Mouse (Mus musculus) forebrain, embryonic 15.5 days (tissue): ENCODE results near the gene Chid1. TPM values are rescaled to one million over a fixed set of nuclear protein-coding genes. Genes with fewer than 3 reads are reported as not detected.

Source experiments
- ATAC-seq: fragments of 200-750 bp; cut with Nextera tagmentation; replicated peaks from 2 replicates; pipeline ENCODE4 v1.8.0; 2017; ENCODE audit warnings: mild to moderate bottlenecking, moderate TSS enrichment, moderate library complexity
- H3K27ac ChIP-seq: fragments of 300-500 bp; sonication (generic); replicated peaks from 2 replicates; pipeline ENCODE4 v1.5.1; 2015; ENCODE audit warnings: mild to moderate bottlenecking, inconsistent platforms
- H3K27me3 ChIP-seq: fragments of 300-500 bp; sonication (generic); 2 replicates; pipeline ENCODE4 v1.6.1; 2015; ENCODE audit warnings: inconsistent platforms
- H3K36me3 ChIP-seq: fragments of 300-500 bp; sonication (generic); 2 replicates; pipeline ENCODE4 v1.6.1; 2015; ENCODE audit warnings: mild to moderate bottlenecking, inconsistent platforms
- H3K4me1 ChIP-seq: fragments of 300-500 bp; sonication (generic); 2 replicates; pipeline ENCODE4 v1.6.1; 2015; ENCODE audit warnings: inconsistent platforms
- H3K4me2 ChIP-seq: fragments of 300-500 bp; sonication (generic); replicated peaks from 2 replicates; pipeline ENCODE4 v1.6.1; 2015; ENCODE audit warnings: mild to moderate bottlenecking, inconsistent platforms
- H3K4me3 ChIP-seq: fragments of 300-500 bp; sonication (generic); 2 replicates; pipeline ENCODE4 v1.5.1; 2015; ENCODE audit warnings: mild to moderate bottlenecking, inconsistent platforms
- H3K9ac ChIP-seq: fragments of 300-500 bp; sonication (generic); replicated peaks from 2 replicates; pipeline ENCODE4 v1.6.1; 2015; ENCODE audit warnings: mild to moderate bottlenecking, inconsistent platforms
- H3K9me3 ChIP-seq: fragments of 300-500 bp; sonication (generic); 2 replicates; pipeline ENCODE4 v1.6.1; 2016; ENCODE audit warnings: inconsistent platforms
- WGBS: fragments of 180-500 bp; shearing (Covaris S2); methylation state at CpG from one replicate; pipeline ENCODE4 v1.1.7; 2015; ENCODE audit warnings: mixed read lengths; 5-methylcytosine and 5-hydroxymethylcytosine counted together
- polyA plus RNA-seq: library from polyadenylated mRNA; unstranded; fragments of >200 nt; fragmentation: Nextera tagmentation; extraction: Ambion mirVana; gene quantifications from 2 replicates; pipeline ENCODE4 v1.2.1, GENCODE M21; 2015

Gene Chid1
- polyA plus RNA-seq, 1 experiment from 2014 or later, result 33.7 TPM

GRCm38 (mm10) chr7:141549432-141550061 lies 9.9 kb upstream of the Chid1 start:
- Histone ChIP-seq H3K9me3 (no peaks in the 10 kb centered on the region), H3K9ac (no peak overlapping the region), H3K4me3 (no peak overlapping the region), H3K4me2 (no peak overlapping the region), H3K27me3 (no peaks in the 10 kb centered on the region), H3K4me1 (no peaks in the 10 kb centered on the region), H3K36me3 (no peaks in the 10 kb centered on the region), H3K27ac (no peak overlapping the region)
- 87% methylated on average over 3 of the region's 3 CpGs for WGBS
- no peak for ATAC-seq

DNA sequence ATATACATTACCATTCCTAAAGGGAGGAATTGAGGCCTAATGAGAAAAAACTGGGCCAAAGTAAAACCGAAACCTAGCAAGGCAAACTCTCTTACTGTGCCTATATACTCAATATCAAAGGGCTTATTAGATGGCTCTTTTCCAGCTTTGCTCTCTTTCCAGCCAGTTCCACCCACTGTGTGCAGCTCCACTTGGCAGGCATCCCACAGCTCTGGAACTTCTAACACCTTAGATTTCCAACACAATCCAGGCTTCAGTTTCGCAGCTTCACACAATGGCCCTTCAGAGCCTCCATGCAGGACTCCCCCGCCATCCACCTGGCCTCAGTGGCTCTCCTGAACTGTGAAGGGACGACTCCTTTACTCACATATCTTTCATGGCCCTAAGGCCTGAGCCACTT lies 5.0 kb upstream of the Chid1 start:
- Histone ChIP-seq H3K9me3 (no peaks in the 10 kb centered on the region), H3K36me3 (no peaks in the 10 kb centered on the region), H3K27me3 (no peaks in the 10 kb centered on the region), H3K4me2 (no peak overlapping the region), H3K27ac (no peak overlapping the region), H3K9ac (no peak overlapping the region), H3K4me1 (peaks cover 10% of the 10 kb centered on the region), H3K4me3 (no peak overlapping the region)
- ATAC-seq, result no peak
- WGBS, result 57% methylated on average over 4 of the region's 4 CpGs

DNA sequence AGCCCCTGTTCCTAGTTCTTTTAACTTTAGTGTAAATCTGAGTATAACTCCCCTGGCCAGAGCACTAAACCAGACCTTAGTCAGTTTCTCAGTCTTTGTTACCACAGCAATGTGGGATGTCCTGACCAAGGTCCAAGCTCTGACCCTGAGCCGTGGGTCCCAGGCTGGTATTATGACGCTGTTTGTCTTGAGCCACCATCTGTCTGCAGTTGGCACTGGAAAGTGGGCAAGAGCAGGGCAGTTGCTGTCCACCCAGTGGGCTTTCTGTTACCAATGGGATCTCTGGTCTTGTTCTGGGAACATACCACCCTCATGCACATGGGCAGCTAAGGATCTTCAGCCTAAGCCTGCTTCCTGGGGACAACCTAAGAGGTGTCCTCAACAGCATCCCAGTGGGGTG lies 2.9 kb upstream of the Chid1 start:
- no peak for ATAC-seq
- Histone ChIP-seq H3K4me2 (no peak overlapping the region), H3K9me3 (no peaks in the 10 kb centered on the region), H3K4me3 (no peak overlapping the region), H3K27ac (no peak overlapping the region), H3K4me1 (peaks cover 22% of the 10 kb centered on the region), H3K36me3 (no peaks in the 10 kb centered on the region), H3K27me3 (no peaks in the 10 kb centered on the region), H3K9ac (no peak overlapping the region)
- WGBS, result 88% methylated on average over 2 of the region's 2 CpGs

DNA sequence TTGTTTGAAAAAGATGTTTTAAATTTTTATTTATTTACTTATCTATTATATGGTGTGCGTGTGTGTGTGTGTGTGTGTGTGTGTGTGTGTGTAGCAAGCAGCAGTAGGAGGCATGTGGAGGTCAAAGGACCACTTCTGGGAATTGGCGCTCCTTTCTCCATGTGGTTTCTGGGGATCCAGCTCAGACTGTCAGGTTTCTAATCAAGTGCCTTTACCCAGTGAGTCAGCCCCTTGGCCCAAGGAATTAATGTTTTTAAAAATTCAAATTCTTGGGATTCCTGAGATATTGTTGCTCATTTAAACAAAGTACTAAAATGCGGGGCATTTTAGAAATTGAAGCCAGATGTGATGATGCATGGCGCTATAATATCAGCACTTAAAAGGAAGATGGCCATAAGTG lies 2.0 kb upstream of the Chid1 start:
- WGBS, result 88% methylated on average over 4 of the region's 4 CpGs
- Histone ChIP-seq H3K36me3 (no peaks in the 10 kb centered on the region), H3K4me1 (peaks cover 22% of the 10 kb centered on the region), H3K9me3 (no peaks in the 10 kb centered on the region), H3K27ac (no peak overlapping the region), H3K27me3 (no peaks in the 10 kb centered on the region), H3K4me2 (no peak overlapping the region), H3K4me3 (no peak overlapping the region), H3K9ac (no peak overlapping the region)
- ATAC-seq, result no peak

DNA sequence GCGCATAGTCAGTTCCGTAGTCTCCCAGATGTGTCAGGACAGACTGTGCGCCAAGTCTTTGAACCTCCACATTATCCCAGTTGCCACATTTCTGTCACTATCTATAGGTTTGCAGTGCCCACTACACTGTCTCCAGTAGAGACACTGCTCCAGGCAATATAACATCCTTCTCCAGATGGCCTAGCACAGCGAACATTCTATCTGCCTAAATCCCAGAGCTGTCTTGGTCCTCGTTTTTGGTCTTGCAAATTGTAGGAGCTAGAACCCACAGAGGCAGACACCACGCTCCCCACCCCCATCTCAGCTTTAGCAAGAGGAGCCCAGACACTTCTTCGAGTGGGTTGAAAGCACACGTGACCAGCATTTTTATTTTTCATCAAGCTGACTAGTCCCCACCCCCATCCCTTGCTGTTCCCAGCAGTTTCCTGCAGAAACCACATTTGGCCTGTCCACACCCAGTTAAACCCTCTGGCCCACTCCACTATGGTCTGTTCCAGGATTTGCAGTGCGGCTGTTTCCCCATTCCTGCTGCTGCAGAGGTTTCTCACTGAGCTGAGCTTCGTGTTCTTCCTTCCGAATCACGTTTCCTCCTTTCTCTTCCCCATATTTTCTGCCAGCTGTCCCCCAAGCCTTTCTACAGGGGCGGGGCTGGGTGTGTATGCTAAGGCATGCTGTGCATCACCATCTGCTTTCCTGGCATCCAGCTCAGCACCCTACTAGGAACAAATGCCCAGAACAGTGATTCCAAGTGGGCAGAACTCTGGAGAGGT lies 840 bp upstream of the Chid1 start:
- Histone ChIP-seq H3K27me3 (no peaks in the 10 kb centered on the region), H3K4me3 (peak overlapping the region; percentile 67), H3K9me3 (no peaks in the 10 kb centered on the region), H3K27ac (peak overlapping the region; percentile 73), H3K9ac (peak overlapping the region; percentile 44), H3K4me2 (peak overlapping the region; percentile 78), H3K36me3 (no peaks in the 10 kb centered on the region), H3K4me1 (peaks cover 22% of the 10 kb centered on the region)
- peak; percentile 48 for ATAC-seq
- WGBS, result 53% methylated on average over 13 of the region's 13 CpGs

GRCm38 (mm10) chr7:141538852-141539555 lies 653 bp downstream of the Chid1 start:
- peak overlapping the region; percentile 67 for H3K9ac ChIP-seq
- H3K27me3 ChIP-seq, result no peaks in the 10 kb centered on the region
- H3K27ac ChIP-seq, result peak overlapping the region; percentile 73
- H3K9me3 ChIP-seq, result no peaks in the 10 kb centered on the region
- peak overlapping the region; percentile 78 for H3K4me2 ChIP-seq
- no peaks in the 10 kb centered on the region for H3K36me3 ChIP-seq
- no peak; the same call in none of the 2 replicates for ATAC-seq
- H3K4me3 ChIP-seq, result peak overlapping the region; percentile 67
- WGBS, result 17% methylated on average over 18 of the region's 18 CpGs
- H3K4me1 ChIP-seq, result peaks cover 22% of the 10 kb centered on the region

DNA sequence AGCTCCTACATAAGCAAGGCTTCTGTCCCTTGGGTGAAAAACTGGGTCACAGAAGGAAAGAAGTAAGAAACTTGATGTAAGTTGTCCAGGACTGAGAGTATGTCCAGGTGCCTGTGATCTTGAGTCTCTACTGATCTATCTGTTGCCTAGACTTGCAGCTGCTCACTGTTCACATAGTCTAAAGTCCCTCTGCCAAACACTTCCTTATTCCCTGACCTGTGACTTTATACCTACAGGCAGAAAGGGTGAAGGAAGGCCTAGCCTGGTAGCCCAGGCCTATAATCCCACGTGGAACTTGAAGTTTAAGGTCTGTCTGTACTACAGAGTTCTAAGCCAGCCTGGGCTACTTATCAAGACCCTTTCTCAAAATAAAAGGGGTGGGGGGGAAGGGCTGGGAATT lies 4.1 kb downstream of the Chid1 start:
- 73% methylated on average over 1 of the region's 1 CpGs for WGBS
- peaks cover 19% of the 10 kb centered on the region for H3K4me1 ChIP-seq
- H3K4me2 ChIP-seq, result no peak overlapping the region
- no peak overlapping the region for H3K4me3 ChIP-seq
- no peaks in the 10 kb centered on the region for H3K27me3 ChIP-seq
- no peaks in the 10 kb centered on the region for H3K9me3 ChIP-seq
- H3K9ac ChIP-seq, result no peak overlapping the region
- ATAC-seq, result no peak
- no peak overlapping the region for H3K27ac ChIP-seq
- H3K36me3 ChIP-seq, result peaks cover 3% of the 10 kb centered on the region; the same call in 1 of the 2 replicates

DNA sequence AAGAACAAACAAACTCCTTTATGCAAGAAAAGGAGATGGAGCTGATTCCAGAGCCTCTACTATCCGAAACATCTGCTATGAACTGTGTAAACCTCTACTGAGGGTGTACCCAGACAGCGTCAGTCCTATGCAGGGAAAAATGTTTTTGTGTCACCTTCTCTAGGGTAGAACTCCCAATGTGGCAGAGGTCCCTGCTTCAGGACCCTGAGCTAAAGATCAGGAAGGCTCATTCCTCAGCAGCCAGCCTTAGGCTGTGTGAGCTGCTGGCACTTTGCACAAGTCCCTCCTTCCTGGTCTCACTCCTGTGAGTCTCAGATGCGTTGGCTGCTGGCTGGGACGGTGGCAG lies 14.1 kb downstream of the Chid1 start:
- peak; percentile 35; the same call in 1 of the 2 replicates for ATAC-seq
- no peak overlapping the region for H3K9ac ChIP-seq
- H3K27ac ChIP-seq, result 0 out of 2 replicates have a peak overlapping the region, but pooled peaks have one; percentile 31
- H3K36me3 ChIP-seq, result peaks cover 18% of the 10 kb centered on the region
- WGBS, result 88% methylated on average over 4 of the region's 4 CpGs
- no peaks in the 10 kb centered on the region for H3K27me3 ChIP-seq
- 0 out of 2 replicates have a peak, but pooled peaks cover 3% of the 10 kb centered on the region for H3K4me1 ChIP-seq
- H3K9me3 ChIP-seq, result no peaks in the 10 kb centered on the region
- no peak overlapping the region for H3K4me2 ChIP-seq
- no peak overlapping the region for H3K4me3 ChIP-seq

DNA sequence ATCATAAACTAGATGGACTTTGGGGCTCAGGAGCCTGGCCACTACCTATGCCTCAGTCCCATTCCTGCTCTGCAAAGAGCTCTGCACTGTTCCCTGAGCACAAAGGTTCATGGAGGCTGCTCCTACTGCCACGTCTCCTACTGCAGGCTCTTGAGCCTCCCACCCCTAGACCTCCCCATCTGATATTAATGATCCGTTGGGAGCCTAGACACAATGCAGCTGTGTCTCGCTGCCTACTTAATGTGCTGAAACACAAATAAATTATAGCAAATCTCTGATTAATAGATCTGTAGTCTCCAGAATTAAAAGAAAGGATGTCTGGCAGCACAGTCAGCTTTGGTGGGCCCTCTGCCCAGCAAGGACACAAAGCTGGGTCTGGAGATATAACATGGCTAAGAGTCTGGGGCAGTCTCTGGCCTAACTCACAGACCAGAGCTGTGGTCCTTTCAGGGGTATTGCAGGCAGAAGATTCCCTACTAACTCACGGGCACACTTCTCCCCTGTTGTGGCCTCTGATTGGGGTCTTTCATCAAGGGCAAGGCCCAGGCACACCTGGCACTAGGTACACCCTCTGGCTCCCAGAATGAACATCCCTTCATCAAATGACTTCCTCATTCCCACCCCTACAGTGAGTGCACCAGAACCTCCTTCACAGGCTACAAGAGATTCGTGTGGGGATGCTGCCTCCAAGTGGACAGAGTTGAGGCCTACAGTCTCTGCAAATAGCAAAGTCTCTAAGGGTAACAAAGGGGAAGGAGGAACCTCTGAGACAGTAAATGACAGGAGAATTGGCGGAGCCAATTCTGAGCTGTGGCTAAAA lies 14.7 kb downstream of the Chid1 start:
- 0 out of 2 replicates have a peak, but pooled peaks cover 3% of the 10 kb centered on the region for H3K4me1 ChIP-seq
- H3K27me3 ChIP-seq, result no peaks in the 10 kb centered on the region
- H3K27ac ChIP-seq, result 0 out of 2 replicates have a peak overlapping the region, but pooled peaks have one; percentile 31
- H3K9me3 ChIP-seq, result no peaks in the 10 kb centered on the region
- H3K4me3 ChIP-seq, result no peak overlapping the region
- peaks cover 16% of the 10 kb centered on the region for H3K36me3 ChIP-seq
- peak; percentile 92 for ATAC-seq
- H3K9ac ChIP-seq, result no peak overlapping the region
- no peak overlapping the region for H3K4me2 ChIP-seq
- WGBS, result 56% methylated on average over 6 of the region's 6 CpGs

GRCm38 (mm10) chr7:141524271-141524670 lies 15.4 kb downstream of the Chid1 start:
- Histone ChIP-seq H3K4me1 (0 out of 2 replicates have a peak, but pooled peaks cover 3% of the 10 kb centered on the region), H3K27me3 (no peaks in the 10 kb centered on the region), H3K9ac (no peak overlapping the region), H3K4me2 (no peak overlapping the region), H3K36me3 (peaks cover 12% of the 10 kb centered on the region), H3K9me3 (no peaks in the 10 kb centered on the region), H3K27ac (no peak overlapping the region), H3K4me3 (no peak overlapping the region)
- WGBS, result 90% methylated on average over 4 of the region's 4 CpGs
- no peak for ATAC-seq

GRCm38 (mm10) chr7:141523007-141523406 lies 16.6 kb downstream of the Chid1 start:
- Histone ChIP-seq H3K36me3 (peaks cover 11% of the 10 kb centered on the region), H3K4me2 (no peak overlapping the region)

More at GRCm38 (mm10) chr7:141523007-141523406, 16.6 kb downstream of the Chid1 start:
- no peak overlapping the region for H3K9ac ChIP-seq
- no peaks in the 10 kb centered on the region for H3K9me3 ChIP-seq
- no peak overlapping the region for H3K27ac ChIP-seq
- no peak for ATAC-seq
- no peaks in the 10 kb centered on the region for H3K27me3 ChIP-seq
- WGBS, result 67% methylated on average over 4 of the region's 4 CpGs
- H3K4me3 ChIP-seq, result no peak overlapping the region
- 0 out of 2 replicates have a peak, but pooled peaks cover 3% of the 10 kb centered on the region for H3K4me1 ChIP-seq
